In the genomic region with DNA sequence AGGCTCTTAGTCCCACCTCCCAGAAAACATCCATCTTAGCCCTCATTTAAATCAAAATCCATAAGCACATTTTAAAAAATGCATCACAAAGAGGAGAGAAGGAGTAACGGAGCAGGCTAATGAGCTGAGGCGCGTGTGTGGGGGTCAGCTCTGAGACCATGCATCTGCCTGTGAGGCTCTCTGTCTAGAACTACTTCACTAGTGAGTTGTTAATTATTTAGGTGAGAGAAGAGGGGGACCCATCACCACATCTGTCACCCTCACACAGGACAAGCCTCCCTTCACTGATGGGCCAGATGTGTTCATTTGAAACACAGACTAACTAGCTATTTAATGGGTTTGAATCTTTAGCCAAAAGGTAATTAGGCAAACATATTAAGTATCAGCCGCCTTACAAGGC, we compare ENCODE assay signal across 27 mouse cellular contexts.
"Had no signal": no experiment of that assay in that cellular context is flagged by ENCODE, and none has a peak within 500 bp of the region (broad histone marks: within the 10 kb centered on the region; RNA-seq: fewer than 3 reads in every experiment).

No protein-coding gene starts in this region.

- H3K9ac ChIP-seq: heart, embryonic 12.5 days; hindbrain, embryonic 12.5 days; hindbrain, embryonic 14.5 days; intestine, embryonic 15.5 days; limb, embryonic 12.5 days; liver, embryonic 13.5 days had no signal

- ATAC-seq: hindbrain, embryonic 16.5 days; inflammation-experienced regulatory T-cells, adult 6 months; intestine, embryonic 15.5 days; intestine, postnatal 0 days had no signal

- H3K27me3 ChIP-seq: heart, embryonic 12.5 days; hindbrain, embryonic 12.5 days; intestine, embryonic 15.5 days; limb, embryonic 12.5 days; liver, embryonic 13.5 days had no signal

- H3K9me3 ChIP-seq: heart, embryonic 10.5 days; heart, embryonic 12.5 days; hindbrain, embryonic 10.5 days; hindbrain, embryonic 12.5 days; intestine, embryonic 15.5 days; limb, embryonic 10.5 days; limb, embryonic 12.5 days; liver, embryonic 13.5 days had no signal

- DNase-seq: gastrocnemius, adult 2 months; gastrocnemius, postnatal 10 days; gastrocnemius, postnatal 25 days; heart, adult 18-20 months; heart, postnatal 10 days; heart, postnatal 4 days; kidney, adult 18-20 months; kidney, adult 8-10 months; kidney, postnatal 10 days; kidney, postnatal 25 days; kidney, postnatal 4 days; liver; liver, embryonic 13.5 days had no signal

- H3K4me3 ChIP-seq: gastrocnemius, adult 2 months; heart, embryonic 10.5 days; heart, embryonic 12.5 days; hindbrain, embryonic 10.5 days; hindbrain, embryonic 12.5 days; intestine, embryonic 15.5 days; layer of hippocampus, adult 2 months; left cerebral cortex, adult 2 months; limb, embryonic 10.5 days; limb, embryonic 12.5 days; liver, embryonic 13.5 days had no signal

- H3K4me1 ChIP-seq: heart, embryonic 10.5 days; heart, embryonic 12.5 days; hindbrain, embryonic 10.5 days; hindbrain, embryonic 12.5 days; intestine, embryonic 15.5 days; limb, embryonic 12.5 days; liver, embryonic 13.5 days had no signal

- H3K36me3 ChIP-seq: hindbrain, embryonic 12.5 days; intestine, embryonic 15.5 days; liver, embryonic 13.5 days had no signal

- H3K4me2 ChIP-seq: heart, embryonic 12.5 days; hindbrain, embryonic 12.5 days; hindbrain, embryonic 14.5 days; intestine, embryonic 15.5 days; limb, embryonic 12.5 days; liver, embryonic 11.5 days; liver, embryonic 13.5 days had no signal

- H3K27ac ChIP-seq: gastrocnemius, adult 2 months; heart, embryonic 10.5 days; hindbrain, embryonic 10.5 days; hindbrain, embryonic 12.5 days; hindbrain, embryonic 14.5 days; intestine, embryonic 15.5 days; layer of hippocampus, adult 2 months; left cerebral cortex, adult 2 months; limb, embryonic 10.5 days; limb, embryonic 12.5 days; liver, embryonic 13.5 days had no signal
